Mouse (Mus musculus) midbrain, embryonic 15.5 days (tissue): ENCODE results near the gene Tex38. TPM values are rescaled to one million over a fixed set of nuclear protein-coding genes. Genes with fewer than 3 reads are reported as not detected.

Experiments used
- ATAC-seq: fragments of 200-750 bp; cut with Nextera tagmentation; replicated peaks from 2 replicates; pipeline ENCODE4 v1.8.0; 2017; ENCODE audit warnings: moderate TSS enrichment
- H3K27ac ChIP-seq: fragments of 300-500 bp; sonication (generic); 2 replicates; pipeline ENCODE4 v1.5.1; 2015; ENCODE audit warnings: mild to moderate bottlenecking, inconsistent platforms
- H3K27me3 ChIP-seq: fragments of 300-500 bp; sonication (generic); replicated peaks from 2 replicates; pipeline ENCODE4 v1.6.1; 2015; ENCODE audit warnings: inconsistent platforms
- H3K36me3 ChIP-seq: fragments of 300-500 bp; sonication (generic); replicated peaks from 2 replicates; pipeline ENCODE4 v1.6.1; 2015; ENCODE audit warnings: inconsistent platforms
- H3K4me1 ChIP-seq: fragments of 300-500 bp; sonication (generic); 2 replicates; pipeline ENCODE4 v1.6.1; 2015; ENCODE audit warnings: inconsistent platforms
- H3K4me2 ChIP-seq: fragments of 300-500 bp; sonication (generic); 2 replicates; pipeline ENCODE4 v1.6.1; 2015; ENCODE audit warnings: inconsistent platforms, mild to moderate bottlenecking, moderate library complexity
- H3K4me3 ChIP-seq: fragments of 300-500 bp; sonication (generic); 2 replicates; pipeline ENCODE4 v1.5.1; 2015; ENCODE audit warnings: mild to moderate bottlenecking, inconsistent platforms
- H3K9ac ChIP-seq: fragments of 300-500 bp; sonication (generic); 2 replicates; pipeline ENCODE4 v1.6.1; 2015; ENCODE audit warnings: mild to moderate bottlenecking, inconsistent platforms
- H3K9me3 ChIP-seq: fragments of 300-500 bp; sonication (generic); 2 replicates; pipeline ENCODE4 v1.6.1; 2016; ENCODE audit warnings: inconsistent platforms
- WGBS: fragments of 180-500 bp; shearing (Covaris S2); methylation state at CpG from one replicate; pipeline ENCODE4 v1.1.7; 2015; ENCODE audit warnings: mixed read lengths; 5-methylcytosine and 5-hydroxymethylcytosine counted together
- polyA plus RNA-seq: library from polyadenylated mRNA; unstranded; fragments of >200 nt; fragmentation: Nextera tagmentation; extraction: Ambion mirVana; gene quantifications from 2 replicates; pipeline ENCODE4 v1.2.1, GENCODE M21; 2015

Gene Tex38
- polyA plus RNA-seq, 1 experiment from 2014 or later = 0.58 TPM

GRCm38 (mm10) chr4:115812326-115812725, 31.5 kb upstream of the Tex38 start:
- H3K4me1 ChIP-seq = no peaks in the 10 kb centered on the region
- WGBS = 75% methylated on average over 4 of the region's 4 CpGs
- ATAC-seq = no peak
- no peaks in the 10 kb centered on the region for H3K9me3 ChIP-seq
- H3K4me3 ChIP-seq = no peak overlapping the region
- peaks cover 5% of the 10 kb centered on the region; the same call in 1 of the 2 replicates for H3K36me3 ChIP-seq
- no peak overlapping the region for H3K4me2 ChIP-seq
- no peak overlapping the region for H3K9ac ChIP-seq
- no peak overlapping the region for H3K27ac ChIP-seq
- H3K27me3 ChIP-seq = no peaks in the 10 kb centered on the region

GRCm38 (mm10) chr4:115799981-115800380, 19.2 kb upstream of the Tex38 start:
- WGBS = 66% methylated on average over 3 of the region's 3 CpGs
- no peak overlapping the region for H3K9ac ChIP-seq
- no peaks in the 10 kb centered on the region for H3K4me1 ChIP-seq
- H3K4me2 ChIP-seq = no peak overlapping the region
- ATAC-seq = no peak
- no peaks in the 10 kb centered on the region for H3K27me3 ChIP-seq
- H3K4me3 ChIP-seq = no peak overlapping the region
- H3K36me3 ChIP-seq = peaks cover 22% of the 10 kb centered on the region; the same call in 1 of the 2 replicates
- no peaks in the 10 kb centered on the region for H3K9me3 ChIP-seq
- H3K27ac ChIP-seq = no peak overlapping the region

GRCm38 (mm10) chr4:115795360-115795759, 14.5 kb upstream of the Tex38 start:
- Histone ChIP-seq H3K4me1 (no peaks in the 10 kb centered on the region), H3K9ac (no peak overlapping the region), H3K4me2 (no peak overlapping the region), H3K27me3 (no peaks in the 10 kb centered on the region), H3K4me3 (no peak overlapping the region), H3K36me3 (peaks cover 23% of the 10 kb centered on the region; the same call in 1 of the 2 replicates), H3K27ac (no peak overlapping the region), H3K9me3 (no peaks in the 10 kb centered on the region)
- 96% methylated on average over 3 of the region's 3 CpGs for WGBS
- no peak for ATAC-seq

GRCm38 (mm10) chr4:115790864-115791263, 10.0 kb upstream of the Tex38 start:
- no peak for ATAC-seq
- H3K9me3 ChIP-seq = no peaks in the 10 kb centered on the region
- H3K36me3 ChIP-seq = peaks cover 15% of the 10 kb centered on the region; the same call in 1 of the 2 replicates
- no peak overlapping the region for H3K27ac ChIP-seq
- no peak overlapping the region for H3K4me3 ChIP-seq
- H3K27me3 ChIP-seq = no peaks in the 10 kb centered on the region
- H3K9ac ChIP-seq = no peak overlapping the region
- no peak overlapping the region for H3K4me2 ChIP-seq
- H3K4me1 ChIP-seq = peaks cover 5% of the 10 kb centered on the region
- 82% methylated on average over 3 of the region's 3 CpGs for WGBS

- 66% methylated on average over 7 of the region's 7 CpGs for WGBS
These were observed 4.8 kb upstream of the Tex38 start for GRCm38 (mm10) chr4:115785511-115786034.

GRCm38 (mm10) chr4:115784769-115785510, 4.1 kb upstream of the Tex38 start, which contains the start of gene Atpaf1:
TSS of gene Atpaf1 (plus strand) at chr4:115784812.
- Histone ChIP-seq H3K36me3 (peaks cover 5% of the 10 kb centered on the region; the same call in 1 of the 2 replicates), H3K4me1 (peaks cover 19% of the 10 kb centered on the region), H3K9ac (peak within 1 kb of the TSS; percentile 86), H3K4me2 (peak within 1 kb of the TSS; percentile 73), H3K4me3 (peak within 1 kb of the TSS; percentile 89), H3K9me3 (no peaks in the 10 kb centered on the region), H3K27ac (peak within 1 kb of the TSS; percentile 72), H3K27me3 (no peaks in the 10 kb centered on the region)
- peak; percentile 95 for ATAC-seq
- WGBS = under 1% methylated on average over 69 of the region's 69 CpGs

More at GRCm38 (mm10) chr4:115785511-115786034, 4.8 kb upstream of the Tex38 start:
- peak overlapping the region; percentile 73 for H3K4me2 ChIP-seq
- H3K27ac ChIP-seq = no peak overlapping the region
- no peaks in the 10 kb centered on the region for H3K9me3 ChIP-seq
- peaks cover 19% of the 10 kb centered on the region for H3K4me1 ChIP-seq
- H3K27me3 ChIP-seq = no peaks in the 10 kb centered on the region
- peak overlapping the region; percentile 89 for H3K4me3 ChIP-seq
- ATAC-seq = 0 out of 2 replicates have a peak, but pooled peaks have one; percentile 15
- peak overlapping the region; percentile 86 for H3K9ac ChIP-seq
- H3K36me3 ChIP-seq = peaks cover 9% of the 10 kb centered on the region; the same call in 1 of the 2 replicates

GRCm38 (mm10) chr4:115782026-115782805, 1.4 kb upstream of the Tex38 start:
- ATAC-seq = no peak
- peaks cover 19% of the 10 kb centered on the region for H3K4me1 ChIP-seq
- H3K9me3 ChIP-seq = no peaks in the 10 kb centered on the region
- H3K4me3 ChIP-seq = no peak overlapping the region
- H3K27ac ChIP-seq = no peak overlapping the region
- no peaks in the 10 kb centered on the region for H3K27me3 ChIP-seq
- WGBS = 89% methylated on average over 5 of the region's 5 CpGs
- H3K4me2 ChIP-seq = no peak overlapping the region
- H3K36me3 ChIP-seq = peaks cover 7% of the 10 kb centered on the region; the same call in 1 of the 2 replicates
- H3K9ac ChIP-seq = no peak overlapping the region

- H3K27ac ChIP-seq = no peak overlapping the region
- 52% methylated on average over 6 of the region's 6 CpGs for WGBS
- H3K9ac ChIP-seq = no peak overlapping the region
- no peak overlapping the region for H3K4me3 ChIP-seq
- peaks cover 7% of the 10 kb centered on the region; the same call in 1 of the 2 replicates for H3K36me3 ChIP-seq
- H3K9me3 ChIP-seq = no peaks in the 10 kb centered on the region
- ATAC-seq = no peak
- H3K4me1 ChIP-seq = peaks cover 7% of the 10 kb centered on the region
- H3K27me3 ChIP-seq = no peaks in the 10 kb centered on the region
- H3K4me2 ChIP-seq = no peak overlapping the region
These were observed 549 bp downstream of the Tex38 start for GRCm38 (mm10) chr4:115780269-115780668.

GRCm38 (mm10) chr4:115777627-115778026, 3.2 kb downstream of the Tex38 start:
- Histone ChIP-seq H3K4me3 (no peak overlapping the region), H3K36me3 (peaks cover 7% of the 10 kb centered on the region), H3K4me2 (no peak overlapping the region), H3K27ac (no peak overlapping the region), H3K9me3 (no peaks in the 10 kb centered on the region), H3K9ac (no peak overlapping the region), H3K4me1 (no peaks in the 10 kb centered on the region), H3K27me3 (no peaks in the 10 kb centered on the region)
- 97% methylated on average over 2 of the region's 2 CpGs for WGBS
- no peak for ATAC-seq

GRCm38 (mm10) chr4:115775056-115775455, 5.8 kb downstream of the Tex38 start:
- Histone ChIP-seq H3K9ac (no peak overlapping the region), H3K36me3 (peaks cover 16% of the 10 kb centered on the region), H3K4me3 (no peak overlapping the region), H3K4me1 (no peaks in the 10 kb centered on the region), H3K27ac (no peak overlapping the region), H3K4me2 (no peak overlapping the region), H3K27me3 (no peaks in the 10 kb centered on the region), H3K9me3 (no peaks in the 10 kb centered on the region)
- WGBS = 89% methylated on average over 6 of the region's 6 CpGs
- no peak for ATAC-seq

GRCm38 (mm10) chr4:115767647-115768467, 13.0 kb downstream of the Tex38 start:
- no peak overlapping the region for H3K27ac ChIP-seq

More at GRCm38 (mm10) chr4:115767647-115768467, 13.0 kb downstream of the Tex38 start:
- H3K4me1 ChIP-seq = no peaks in the 10 kb centered on the region
- ATAC-seq = no peak
- H3K4me2 ChIP-seq = no peak overlapping the region
- no peaks in the 10 kb centered on the region for H3K27me3 ChIP-seq
- H3K36me3 ChIP-seq = peaks cover 37% of the 10 kb centered on the region; the same call in 1 of the 2 replicates
- no peak overlapping the region for H3K9ac ChIP-seq
- H3K4me3 ChIP-seq = no peak overlapping the region
- 65% methylated on average over 11 of the region's 11 CpGs for WGBS
- H3K9me3 ChIP-seq = no peaks in the 10 kb centered on the region
